Mouse (Mus musculus): ENCODE data around the gene Pou2f1.

GRCm38 (mm10) chr1:165842170-165842569 lies 160.3 kb downstream of the Pou2f1 start:
- TF ChIP-seq CTCF (conservative IDR thresholded peaks at IDR 0.05; ENCODE audit: insufficient read depth, insufficient read length, low read depth, low read length) (no peak), POLR2A (IDR thresholded peaks at IDR 0.05; ENCODE audit: low read depth, low read length) (no peak)
